Mouse (Mus musculus) thymus, postnatal 0 days (tissue): ENCODE data around the gene Gamt. TPM values are rescaled to one million over a fixed set of nuclear protein-coding genes. Genes with fewer than 3 reads are reported as not detected.

Experiments used
- DNase-seq: peaks from one replicate; pipeline ENCODE4 v3.0.0-alpha.2; 2015; ENCODE audit warnings: low spot score
- polyA plus RNA-seq: library from polyadenylated mRNA; unstranded; fragments of >200 nt; fragmentation: Nextera tagmentation; extraction: Ambion mirVana; gene quantifications from 2 replicates; pipeline ENCODE4 v1.2.1, GENCODE M21; 2015

Gene Gamt
- 5.5 and 5.9 TPM in 2 replicates for polyA plus RNA-seq

GRCm38 (mm10) chr10:80260642-80261584 is at the start of gene Gamt, which contains the start of gene Dazap1:
TSS of gene Gamt (minus strand) at chr10:80261012.
TSS of gene Dazap1 (plus strand) at chr10:80261486.
- peak; percentile 93 for DNase-seq

GRCm38 (mm10) chr10:80304862-80305261 is 44.0 kb upstream of the Gamt start:
- DNase-seq, result peak; percentile 54

- no peak for DNase-seq
Observed at GRCm38 (mm10) chr10:80304458-80304857, 43.6 kb upstream of the Gamt start.

GRCm38 (mm10) chr10:80302471-80302881 is 41.7 kb upstream of the Gamt start:
- no peak for DNase-seq

GRCm38 (mm10) chr10:80302082-80302355 is 41.2 kb upstream of the Gamt start:
- no peak for DNase-seq

- DNase-seq, result no peak
Observed at GRCm38 (mm10) chr10:80301256-80302081, 40.7 kb upstream of the Gamt start.

- DNase-seq, result no peak
Observed at GRCm38 (mm10) chr10:80300672-80301181, 39.9 kb upstream of the Gamt start.

GRCm38 (mm10) chr10:80299824-80300223 is 39.0 kb upstream of the Gamt start:
- no peak for DNase-seq

GRCm38 (mm10) chr10:80299301-80299700 is 38.5 kb upstream of the Gamt start:
- DNase-seq, result no peak

- peak; percentile 20 for DNase-seq
Observed at GRCm38 (mm10) chr10:80298571-80299281, 37.9 kb upstream of the Gamt start.

GRCm38 (mm10) chr10:80297526-80298133 is 36.8 kb upstream of the Gamt start:
- no peak for DNase-seq

GRCm38 (mm10) chr10:80296824-80297223 is 36.0 kb upstream of the Gamt start:
- DNase-seq, result no peak

- peak; percentile 71 for DNase-seq
Observed at GRCm38 (mm10) chr10:80295618-80296425, 35.0 kb upstream of the Gamt start, which contains the start of gene Apc2. TSS of gene Apc2 (plus strand) at chr10:80295977.

GRCm38 (mm10) chr10:80294788-80295303 is 34.0 kb upstream of the Gamt start:
- no peak for DNase-seq

- no peak for DNase-seq
Observed at GRCm38 (mm10) chr10:80294311-80294710, 33.5 kb upstream of the Gamt start.

- DNase-seq, result peak; percentile 41
Observed at GRCm38 (mm10) chr10:80293325-80293724, 32.5 kb upstream of the Gamt start.

- DNase-seq, result peak; percentile 97
Observed at GRCm38 (mm10) chr10:80292251-80293146, 31.7 kb upstream of the Gamt start, which contains the start of gene Rps15. TSS of gene Rps15 (plus strand) at chr10:80292453.

- DNase-seq, result peak; percentile 25
Observed at GRCm38 (mm10) chr10:80288657-80289056, 27.8 kb upstream of the Gamt start.
